Mouse (Mus musculus): ENCODE measurements around the gene Lpgat1.

Gene Lpgat1

DNA sequence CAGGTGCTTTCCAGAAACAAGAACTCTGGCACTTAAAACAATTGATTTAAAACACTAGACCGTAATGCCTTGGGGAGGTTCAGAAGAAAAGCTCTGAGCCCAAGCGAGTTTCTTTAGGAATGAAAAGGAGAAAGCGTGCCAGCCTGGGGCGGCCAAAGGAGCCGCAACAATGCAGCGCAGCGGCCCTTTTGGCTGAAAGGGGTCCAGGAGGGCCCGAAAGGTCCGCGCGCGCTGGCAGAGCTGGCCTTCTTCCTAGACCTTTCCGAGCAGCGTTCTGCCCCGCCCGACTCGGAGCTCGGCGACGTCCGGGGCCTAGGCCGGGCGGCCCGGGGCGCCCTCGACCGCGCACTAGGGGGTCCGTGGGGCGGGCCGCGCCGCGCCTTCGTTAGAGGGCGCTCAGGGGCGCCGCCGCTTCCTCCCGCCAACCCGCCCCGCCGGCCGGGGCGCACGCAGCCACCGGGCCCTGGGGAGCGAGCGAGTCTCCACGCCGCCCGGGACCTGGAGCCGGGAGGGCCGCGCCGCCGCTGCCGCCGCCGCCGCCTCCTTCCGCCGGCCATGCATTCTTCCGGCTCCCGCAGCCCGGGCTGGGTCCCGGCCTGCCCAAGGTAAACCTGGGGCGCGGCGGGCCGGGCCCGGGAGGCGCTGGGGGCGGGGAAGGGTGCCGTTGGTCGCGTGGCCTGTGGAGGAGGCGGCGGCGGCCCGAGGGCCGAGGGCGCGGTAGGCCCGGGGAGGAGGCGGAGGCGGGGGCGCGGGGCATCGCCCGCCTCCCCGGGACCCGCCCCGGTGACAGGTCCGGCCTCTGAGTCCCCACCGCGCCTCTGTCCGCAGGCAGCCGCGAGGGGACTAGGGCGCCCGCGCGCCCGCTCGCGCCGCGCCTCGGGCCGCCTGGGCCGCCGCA lies at the start of gene Lpgat1:
Gene Lpgat1 (plus strand): TSS at position 234 of the 898 bp plus-strand sequence.
- in situ Hi-C loops (cut with MboI, MseI), result no loop called here

DNA sequence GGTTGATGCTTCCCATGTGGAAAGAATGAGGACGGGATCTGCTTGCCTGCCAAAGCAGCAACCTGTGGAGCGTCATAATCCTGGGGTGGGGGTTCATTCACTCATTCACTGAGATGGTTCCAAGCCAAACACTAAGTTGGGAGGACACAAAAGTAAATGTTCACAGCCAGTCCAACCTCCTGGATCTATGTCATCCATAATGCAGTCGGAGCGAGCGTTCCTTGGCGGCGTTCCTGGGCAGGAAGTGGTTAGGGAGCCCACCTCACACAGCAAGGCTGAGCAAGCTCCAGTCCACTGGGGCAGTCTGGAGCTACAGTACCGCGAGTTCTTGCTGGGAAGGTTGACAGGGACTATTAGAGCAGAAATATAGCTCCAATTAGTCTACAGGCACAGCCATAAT lies 49.6 kb upstream of the Lpgat1 start:
- in situ Hi-C loops (cut with MboI, MseI), result no loop called here

DNA sequence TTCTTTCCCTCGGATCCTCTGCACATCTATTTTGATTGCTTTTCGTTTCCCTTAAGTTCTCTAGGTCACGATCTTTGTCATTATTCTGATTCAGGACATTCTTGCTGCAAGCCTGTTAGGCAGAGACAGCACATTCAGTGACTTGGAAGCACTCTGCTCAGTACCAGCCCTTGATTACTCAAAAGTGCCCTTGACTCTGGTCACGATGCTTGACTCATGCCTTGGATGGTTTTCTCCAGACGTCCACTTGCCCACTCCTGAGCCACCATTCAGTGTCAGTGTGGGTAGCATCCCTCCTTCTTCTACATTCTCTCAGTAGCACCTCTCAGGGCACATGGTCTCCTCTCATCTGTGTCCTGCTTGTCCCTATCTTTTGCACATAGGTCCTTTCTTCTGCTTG lies 43.6 kb upstream of the Lpgat1 start:
- in situ Hi-C loops (cut with MboI, MseI), result no loop called here

DNA sequence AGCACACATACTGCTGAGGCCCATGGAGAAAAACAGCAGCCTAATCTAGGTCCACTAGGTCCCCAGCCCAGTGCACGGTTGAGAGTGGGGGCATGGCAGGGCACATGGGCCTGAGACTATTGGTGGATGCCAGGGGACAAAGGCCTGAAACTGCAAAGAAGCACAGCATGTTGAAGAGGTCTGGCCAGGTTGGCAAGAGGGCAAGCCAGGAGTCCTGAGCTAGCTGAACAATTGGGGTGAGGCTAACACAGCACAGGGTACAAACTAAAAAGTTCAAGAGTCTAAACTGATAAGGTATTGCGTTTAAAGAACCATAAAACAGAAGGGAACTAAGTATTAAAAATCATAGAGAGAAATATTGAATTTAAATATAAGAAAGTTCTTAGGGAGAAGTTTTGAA lies 36.0 kb upstream of the Lpgat1 start:
- in situ Hi-C loops (cut with MboI, MseI), result no loop called here

DNA sequence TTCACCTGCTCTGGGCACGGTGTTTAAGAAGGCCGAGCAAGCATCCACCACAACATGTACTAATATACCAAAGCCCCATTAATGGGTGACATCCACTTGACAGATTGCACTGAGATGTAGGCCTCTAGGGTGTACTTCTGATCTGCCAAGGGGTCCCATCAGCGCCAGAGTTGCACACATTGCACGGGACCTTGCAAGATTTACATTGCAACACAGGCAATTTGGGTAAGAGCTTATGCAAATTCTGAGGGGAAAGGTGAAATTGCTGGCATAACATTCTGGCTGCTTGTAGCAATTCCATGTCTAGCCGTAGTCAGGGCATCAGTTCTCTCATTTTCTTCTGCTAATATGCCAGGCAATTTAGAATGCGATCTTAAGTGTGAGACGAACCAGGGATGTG lies 30.1 kb upstream of the Lpgat1 start:
- in situ Hi-C loops (cut with MboI, MseI), result no loop called here

DNA sequence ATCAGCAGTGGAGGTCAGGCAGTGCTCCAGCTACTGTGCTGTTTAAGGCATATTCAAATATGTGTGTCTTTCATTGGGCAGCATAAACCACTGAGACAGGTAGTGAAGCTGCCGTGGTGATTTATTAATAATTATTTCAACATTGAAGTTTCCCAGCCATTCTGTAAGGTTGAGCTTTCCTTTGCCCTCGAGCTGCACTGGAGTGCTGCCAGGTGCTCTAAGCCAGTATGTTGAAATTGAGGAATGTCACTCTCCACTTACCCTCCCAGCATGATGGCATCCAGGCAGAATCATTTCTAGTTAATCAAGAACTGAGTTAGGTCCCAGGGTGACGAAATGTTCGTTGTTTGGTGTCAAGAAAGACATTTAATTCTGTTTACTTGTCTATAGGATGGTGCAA lies 24.4 kb upstream of the Lpgat1 start:
- in situ Hi-C loops (cut with MboI, MseI), result no loop called here

DNA sequence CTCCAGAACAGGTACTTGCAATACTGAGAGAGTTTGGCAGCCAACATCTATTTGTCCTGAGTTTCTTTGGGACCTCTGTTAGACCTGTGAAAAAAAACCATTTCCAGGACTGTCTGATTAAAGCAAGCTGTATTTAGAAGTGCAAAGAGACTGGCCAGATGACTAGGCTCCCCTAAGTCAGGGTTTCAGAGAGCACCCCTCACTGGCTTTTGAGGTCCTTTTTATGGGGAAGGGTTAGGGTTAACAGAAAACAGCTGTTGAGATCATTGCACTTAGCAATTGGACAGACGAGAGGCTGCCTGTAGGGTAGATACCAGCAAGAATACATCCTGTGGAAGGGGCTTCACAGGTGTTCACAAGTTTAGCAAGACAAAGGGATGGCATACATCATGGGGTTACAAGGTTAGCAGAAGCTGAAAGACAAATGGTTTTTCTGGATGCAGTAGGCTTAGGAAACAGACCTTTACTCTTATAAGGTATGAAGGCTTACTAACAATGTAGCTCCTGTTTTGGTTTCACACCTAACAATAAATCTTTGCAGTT lies 19.3 kb upstream of the Lpgat1 start:
- in situ Hi-C loops (cut with MboI, MseI), result no loop called here

DNA sequence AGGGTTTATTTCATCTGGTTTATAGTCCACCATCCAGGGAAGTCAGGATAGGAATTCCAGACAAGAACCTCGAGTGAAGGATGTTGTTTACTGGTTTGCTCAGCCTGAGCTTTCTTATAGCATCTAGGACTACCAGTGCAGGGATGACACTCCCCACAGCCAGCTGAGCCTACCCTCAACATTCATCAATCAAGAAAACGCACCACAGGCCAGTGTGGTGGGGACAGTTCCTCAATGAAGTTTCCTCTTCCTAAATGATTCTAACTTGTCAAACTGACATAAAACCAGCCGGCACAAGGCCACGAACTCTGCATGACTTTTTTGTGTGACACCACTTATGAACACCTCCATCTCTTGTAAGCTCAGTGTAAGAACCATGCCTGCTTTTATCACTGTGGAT lies 13.1 kb upstream of the Lpgat1 start:
- in situ Hi-C loops (cut with MboI, MseI), result no loop called here

DNA sequence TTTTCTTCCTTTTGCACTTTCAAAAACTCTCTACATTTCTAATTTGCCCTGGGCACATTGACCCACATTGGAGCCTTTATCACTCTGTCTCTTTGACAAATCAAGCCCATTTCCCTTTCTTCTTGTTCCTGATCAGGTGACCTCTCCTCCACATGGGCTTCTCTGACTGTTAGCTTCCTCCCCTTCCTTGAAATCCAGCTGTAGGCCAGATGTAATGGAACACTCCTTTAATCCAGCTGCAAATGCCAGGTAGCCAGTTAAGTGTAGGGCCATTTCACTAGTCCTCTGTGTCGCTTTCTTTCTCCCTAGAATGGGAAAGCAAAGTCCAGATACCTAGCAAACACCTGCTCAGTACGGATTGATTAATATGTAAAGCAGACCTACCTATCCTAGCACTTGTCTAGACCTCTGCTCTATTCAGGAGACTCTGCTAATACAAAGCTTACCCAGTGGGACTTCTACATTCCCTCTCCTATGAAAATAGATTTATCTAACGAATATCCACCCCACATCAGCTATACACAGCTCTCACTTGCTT lies 11.0 kb upstream of the Lpgat1 start:
- in situ Hi-C loops (cut with MboI, MseI), result no loop called here

DNA sequence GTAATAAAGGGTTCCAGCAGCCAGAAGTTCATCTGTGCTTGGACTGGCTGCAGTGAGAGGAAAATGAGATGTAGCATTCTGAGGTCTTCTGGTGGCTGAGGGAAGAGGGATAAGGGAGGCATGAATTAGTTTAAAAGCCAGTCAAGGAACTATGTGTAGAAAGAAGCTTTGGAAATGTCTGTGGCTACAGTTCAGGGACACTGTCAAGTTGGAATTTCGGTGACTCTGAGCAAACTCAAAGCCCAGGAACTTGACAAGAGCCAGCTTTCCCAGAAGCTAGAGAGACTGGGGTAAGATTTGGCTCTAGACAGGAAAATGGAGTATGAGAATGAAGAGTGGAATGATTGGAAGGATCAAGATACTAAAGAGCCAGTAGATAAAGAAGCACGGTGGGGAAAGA lies 7.8 kb upstream of the Lpgat1 start:
- in situ Hi-C loops (cut with MboI, MseI), result no loop called here

DNA sequence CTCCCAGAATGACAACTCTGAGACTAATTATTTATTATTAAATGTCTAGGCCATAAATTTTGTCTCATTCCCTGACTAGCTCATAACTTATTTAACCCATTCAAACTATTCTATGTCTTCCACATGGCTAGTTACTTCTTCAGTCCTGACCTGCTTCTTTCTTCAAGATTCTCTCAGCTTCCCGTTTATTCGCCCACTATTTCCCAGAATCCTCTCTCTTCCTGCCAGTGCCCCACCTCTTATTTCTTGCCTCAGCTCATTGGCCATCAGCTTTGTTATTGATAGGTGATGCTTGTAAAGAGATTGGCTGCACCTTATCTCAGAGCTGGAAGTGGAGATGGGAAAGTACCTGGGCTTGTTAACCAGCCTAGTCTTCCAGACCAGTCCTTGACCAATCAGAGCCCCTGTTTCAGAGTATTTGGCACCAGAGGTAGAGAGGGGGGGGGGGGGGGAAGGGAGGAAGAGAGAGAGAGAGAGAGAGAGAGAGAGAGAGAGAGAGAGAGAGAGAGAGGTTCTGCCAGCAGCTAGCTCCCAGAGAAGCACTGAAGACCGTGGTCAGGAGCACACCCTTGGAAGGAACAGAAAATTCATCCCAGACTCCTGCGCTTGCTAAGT lies 5.3 kb upstream of the Lpgat1 start:
- in situ Hi-C loops (cut with MboI, MseI), result no loop called here

DNA sequence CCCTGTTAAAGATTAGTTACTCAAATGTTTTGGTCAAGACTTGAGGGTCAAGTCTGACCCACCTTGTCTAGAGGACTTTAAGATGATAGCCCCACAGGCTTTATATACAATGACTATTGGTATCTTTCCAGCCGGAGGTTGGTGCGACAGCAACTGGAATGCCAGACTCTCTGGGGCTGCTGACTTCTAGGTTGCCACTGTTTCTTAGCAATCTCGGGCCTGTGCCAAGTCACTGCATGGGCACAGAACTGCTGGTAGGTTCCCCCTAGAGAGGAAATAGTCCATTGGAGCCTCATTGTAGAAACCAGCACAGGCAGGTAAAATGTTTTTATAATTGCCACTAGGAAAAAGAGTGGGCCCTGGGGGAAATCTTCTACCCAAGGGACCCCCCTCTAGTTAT lies 3.8 kb upstream of the Lpgat1 start:
- in situ Hi-C loops (cut with MboI, MseI), result no loop called here

DNA sequence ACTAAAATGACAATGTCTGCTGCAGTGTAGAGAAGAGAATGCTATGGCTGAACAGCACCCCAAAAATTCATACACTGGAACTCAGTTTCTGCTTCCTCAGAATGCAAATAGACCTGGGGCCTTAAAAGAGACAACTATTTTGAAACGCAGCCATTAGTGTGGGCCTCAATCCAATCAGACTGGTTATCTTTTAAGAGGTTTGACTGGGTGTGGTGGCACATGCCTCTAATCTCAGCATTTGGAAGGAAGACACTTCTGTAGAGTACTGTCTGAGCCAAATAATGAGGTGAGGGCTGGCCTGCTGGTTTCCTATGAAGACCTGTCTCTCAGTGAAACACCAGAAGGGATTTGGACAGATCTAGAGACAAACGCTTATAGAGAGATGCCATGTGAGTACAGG lies 2.5 kb upstream of the Lpgat1 start:
- in situ Hi-C loops (cut with MboI, MseI), result no loop called here

DNA sequence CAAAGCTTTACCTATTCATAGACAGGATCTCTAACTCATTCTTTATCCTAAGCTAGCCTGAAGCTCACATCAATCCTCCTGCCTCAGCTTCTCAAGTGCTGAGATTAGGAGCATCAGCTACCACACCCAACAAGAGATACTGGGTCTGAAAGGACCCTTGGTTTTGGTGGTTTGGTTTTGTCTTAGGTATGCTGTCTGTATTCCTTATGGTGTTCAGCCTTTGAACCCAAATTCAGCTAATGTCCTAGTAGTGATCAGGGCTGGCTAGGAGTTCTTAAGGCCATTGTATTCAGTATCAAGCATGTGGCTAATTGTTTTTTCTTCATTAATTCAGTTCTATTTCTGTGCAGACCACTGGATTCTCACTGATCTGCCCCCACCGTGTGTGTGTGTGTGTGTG lies 493 bp upstream of the Lpgat1 start:
- in situ Hi-C loops (cut with MboI, MseI), result no loop called here

DNA sequence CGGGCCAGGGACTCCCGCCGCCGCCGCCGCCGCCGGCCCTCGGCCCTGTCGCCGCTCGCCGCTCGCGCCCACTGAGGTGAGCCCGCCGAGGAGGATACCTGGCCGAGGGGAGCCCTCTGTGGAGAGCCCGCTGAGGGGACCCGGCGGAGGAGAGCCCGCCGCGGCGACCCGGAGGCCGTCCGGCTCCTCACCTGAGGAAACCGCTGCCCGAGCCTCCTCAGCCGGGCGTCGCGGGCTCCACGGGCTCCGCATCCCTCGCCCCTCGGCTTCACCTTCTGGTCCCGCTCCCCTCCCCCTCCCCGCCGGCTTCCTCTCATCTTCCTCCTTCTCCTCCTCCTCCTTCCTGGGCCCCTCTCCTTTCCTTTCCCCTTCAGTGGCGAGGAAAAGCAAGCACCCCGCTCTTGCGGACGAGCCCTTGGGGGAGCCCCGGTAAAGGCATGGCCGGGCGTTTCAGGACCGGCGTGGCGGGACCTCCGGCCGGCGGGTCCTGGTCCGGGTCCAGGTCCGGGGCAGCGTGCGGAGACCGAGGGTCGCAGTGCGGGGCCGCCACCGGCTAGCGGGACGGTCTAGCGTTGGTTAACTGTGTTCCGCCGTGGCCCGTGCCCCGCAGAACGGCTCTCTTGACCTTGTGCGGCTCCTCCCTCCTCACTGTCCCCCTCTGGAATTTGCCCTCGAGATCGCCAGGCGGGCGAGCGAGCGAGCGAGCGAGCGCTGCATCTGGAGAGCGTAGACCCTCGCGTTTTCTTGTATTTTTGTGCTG lies 1.1 kb downstream of the Lpgat1 start:
- in situ Hi-C loops (cut with MboI, MseI), result no loop called here

DNA sequence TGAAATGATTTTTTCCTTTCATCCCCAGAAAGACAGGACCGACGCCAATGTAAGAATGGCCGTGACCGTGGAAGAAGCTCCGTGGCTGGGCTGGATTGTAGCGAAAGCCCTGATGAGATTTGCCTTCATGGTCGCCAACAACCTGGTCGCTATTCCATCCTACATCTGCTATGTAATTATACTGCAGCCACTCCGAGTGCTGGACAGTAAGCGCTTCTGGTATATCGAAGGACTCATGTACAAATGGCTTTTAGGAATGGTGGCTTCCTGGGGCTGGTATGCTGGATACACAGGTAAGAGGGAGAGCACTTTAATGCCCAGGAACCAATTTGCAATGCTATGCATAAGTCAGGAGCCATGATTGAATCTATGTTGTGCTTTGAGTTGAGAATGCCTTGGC lies 1.7 kb downstream of the Lpgat1 start:
- in situ Hi-C loops (cut with MboI, MseI), result no loop called here

DNA sequence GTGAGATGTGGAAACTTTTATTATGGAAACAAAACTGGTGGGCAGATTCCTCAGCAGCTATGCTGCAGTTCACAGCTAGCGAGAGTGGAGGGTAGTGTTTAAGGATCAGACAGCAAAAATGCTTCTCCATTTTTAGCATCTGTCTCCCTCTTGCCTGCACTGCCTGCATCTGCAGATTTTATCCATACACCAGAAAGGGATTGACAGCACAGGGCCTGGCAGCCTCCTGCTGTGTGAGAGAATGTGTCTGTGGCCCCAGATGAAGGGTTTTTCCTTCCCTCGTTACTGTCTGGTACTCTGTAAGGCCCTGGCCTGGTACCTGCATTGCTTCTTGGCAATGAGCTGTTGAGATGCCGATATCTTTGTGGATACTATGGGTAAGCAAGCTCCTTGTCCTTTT lies 2.8 kb downstream of the Lpgat1 start:
- in situ Hi-C loops (cut with MboI, MseI), result no loop called here

DNA sequence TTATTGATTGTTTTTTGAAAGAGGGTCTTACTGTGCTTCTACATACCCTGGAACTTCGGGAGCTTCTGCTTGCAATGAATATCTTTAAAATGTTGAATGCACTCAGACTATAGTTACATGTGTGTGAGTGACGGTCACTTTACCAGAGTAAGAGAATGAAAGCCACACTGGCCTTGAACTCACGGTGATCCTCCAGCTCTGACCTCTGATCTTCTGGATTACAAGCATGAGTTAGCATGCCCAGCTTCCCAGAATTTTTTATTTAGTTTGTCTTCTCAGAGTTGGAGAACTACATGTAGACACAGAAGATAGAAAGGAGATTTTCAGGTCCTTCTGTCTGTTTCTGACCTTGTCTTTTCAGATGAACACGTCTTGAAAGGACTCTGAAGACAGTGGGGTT lies 5.1 kb downstream of the Lpgat1 start:
- in situ Hi-C loops (cut with MboI, MseI), result no loop called here

DNA sequence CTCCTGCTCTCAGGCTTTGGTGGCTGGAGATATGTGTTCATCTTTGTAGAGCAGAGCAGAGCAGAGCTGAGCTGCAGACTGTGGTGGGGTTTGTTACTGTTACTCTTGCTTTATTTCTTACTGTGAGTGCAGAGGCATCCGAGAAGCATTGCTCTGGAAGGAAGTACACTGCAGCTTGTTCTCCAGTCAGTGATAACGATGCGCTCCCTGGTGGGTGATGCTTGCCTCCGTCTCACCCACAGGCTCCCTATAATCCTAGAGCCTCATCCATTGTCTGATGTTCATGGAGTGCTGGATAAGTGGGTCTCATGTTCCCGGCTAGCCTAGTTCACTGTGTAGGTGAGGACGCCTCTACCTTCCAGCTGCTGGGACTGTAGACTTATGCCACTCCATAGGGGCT lies 6.0 kb downstream of the Lpgat1 start:
- in situ Hi-C loops (cut with MboI, MseI), result no loop called here

DNA sequence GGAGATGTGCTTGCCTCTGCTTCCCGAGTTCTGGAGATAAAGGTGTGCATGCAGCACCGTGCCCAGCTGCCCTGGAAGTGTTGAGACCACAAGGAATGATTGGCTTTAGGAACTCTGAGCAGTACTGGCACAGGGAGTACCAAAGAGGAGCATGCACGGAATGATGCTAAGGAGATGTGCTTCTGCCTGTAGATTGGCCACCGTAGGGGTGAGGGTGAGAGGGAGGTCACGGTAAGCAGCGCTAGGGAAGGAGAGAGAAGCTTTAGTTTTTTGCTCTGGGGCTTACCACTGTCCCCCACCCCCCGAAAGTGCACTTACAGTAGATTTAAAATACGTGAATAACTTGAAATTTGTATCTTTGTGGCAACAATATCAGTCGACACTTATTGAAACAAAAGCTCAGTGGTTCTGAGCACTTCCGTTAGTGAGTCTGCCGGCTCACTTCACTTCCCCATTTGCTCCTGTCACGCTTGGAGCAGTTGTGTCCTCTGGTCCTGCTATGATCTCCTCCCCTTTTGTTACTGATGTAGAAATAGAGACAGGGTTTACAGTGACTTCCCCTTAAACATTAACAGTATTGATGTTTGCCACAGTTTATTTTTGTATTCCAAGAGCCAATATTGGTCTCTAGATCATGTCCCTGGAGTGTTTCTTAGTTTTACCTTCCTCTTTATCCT lies 6.9 kb downstream of the Lpgat1 start:
- in situ Hi-C loops (cut with MboI, MseI), result no loop called here

DNA sequence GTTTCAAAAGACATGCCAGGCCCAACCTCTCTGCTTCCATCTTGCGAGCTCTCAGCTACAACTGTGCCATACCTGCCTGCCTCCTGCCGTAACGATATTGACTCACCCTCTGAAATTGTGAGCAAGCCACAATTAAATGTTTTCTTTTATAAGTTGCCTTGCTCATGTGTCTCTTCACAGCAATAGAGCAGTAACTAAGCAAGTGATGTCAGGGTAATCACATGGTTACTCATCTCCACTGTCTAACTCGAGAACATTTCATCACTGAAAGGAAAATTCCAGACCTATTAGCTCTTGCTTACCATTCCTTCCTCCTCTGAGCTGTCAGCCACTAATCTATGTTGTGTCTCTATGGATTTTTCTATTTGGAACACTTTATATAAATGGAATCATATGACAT lies 15.0 kb downstream of the Lpgat1 start:
- in situ Hi-C loops (cut with MboI, MseI), result no loop called here

DNA sequence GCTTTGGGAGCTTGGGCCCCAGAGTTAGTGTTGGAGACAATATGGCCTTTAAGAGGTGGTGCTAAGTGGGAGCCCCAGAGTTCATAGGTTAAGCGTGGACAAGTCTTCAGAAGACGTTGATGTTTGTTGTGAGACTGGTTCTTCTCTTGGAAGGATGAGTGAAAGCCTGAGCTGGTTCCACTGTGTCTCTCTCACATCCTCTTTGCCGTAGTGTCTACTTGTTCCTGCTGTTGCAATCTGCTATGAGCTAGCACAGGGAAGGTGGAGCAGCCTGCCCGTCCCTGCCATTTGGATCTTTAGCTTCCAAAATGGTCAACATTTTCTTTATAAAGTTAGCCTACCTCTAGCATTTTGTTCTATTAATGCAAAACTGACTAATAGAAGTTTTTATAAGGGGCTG lies 16.2 kb downstream of the Lpgat1 start:
- in situ Hi-C loops (cut with MboI, MseI), result no loop called here

Data from T-helper 1 cell (primary cell).